Mouse (Mus musculus): ENCODE data around the gene Rwdd2b.

DNA sequence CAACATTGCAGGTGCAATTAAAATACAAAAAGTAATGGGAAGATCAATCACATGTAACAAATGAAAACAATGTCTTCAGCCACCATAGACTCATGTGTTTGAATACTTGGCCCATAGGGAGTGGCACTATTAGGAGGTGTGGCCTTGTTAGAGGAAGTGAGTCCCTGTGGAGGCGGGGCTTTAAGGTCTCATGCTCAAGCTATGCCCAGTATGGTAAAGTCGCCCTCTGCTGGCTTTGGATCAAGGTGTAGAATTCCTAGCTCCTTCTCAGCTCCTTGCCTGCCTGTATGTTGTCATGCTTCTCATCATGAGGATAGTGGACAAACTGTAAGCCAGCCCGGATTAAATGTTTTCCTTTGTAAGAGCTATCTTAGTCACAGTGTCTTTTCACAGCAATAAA, 35.4 kb downstream of the Rwdd2b start:
- TF ChIP-seq CTCF (IDR thresholded peaks at IDR 0.05; ENCODE audit: control insufficient read depth, insufficient read depth, low read length) (0 out of 2 replicates have a peak, but pooled peaks have one; percentile 14), POLR2A (IDR thresholded peaks at IDR 0.05; ENCODE audit: borderline replicate concordance, control insufficient read depth, low read depth, low read length) (no peak)

Data from bone marrow, adult 2 months (tissue).